Mouse (Mus musculus): Measurements from ENCODE around the gene Prkce.
A peak's percentile ranks its signal among the peaks of the same experiment; 100 is the strongest.

Gene Prkce

DNA sequence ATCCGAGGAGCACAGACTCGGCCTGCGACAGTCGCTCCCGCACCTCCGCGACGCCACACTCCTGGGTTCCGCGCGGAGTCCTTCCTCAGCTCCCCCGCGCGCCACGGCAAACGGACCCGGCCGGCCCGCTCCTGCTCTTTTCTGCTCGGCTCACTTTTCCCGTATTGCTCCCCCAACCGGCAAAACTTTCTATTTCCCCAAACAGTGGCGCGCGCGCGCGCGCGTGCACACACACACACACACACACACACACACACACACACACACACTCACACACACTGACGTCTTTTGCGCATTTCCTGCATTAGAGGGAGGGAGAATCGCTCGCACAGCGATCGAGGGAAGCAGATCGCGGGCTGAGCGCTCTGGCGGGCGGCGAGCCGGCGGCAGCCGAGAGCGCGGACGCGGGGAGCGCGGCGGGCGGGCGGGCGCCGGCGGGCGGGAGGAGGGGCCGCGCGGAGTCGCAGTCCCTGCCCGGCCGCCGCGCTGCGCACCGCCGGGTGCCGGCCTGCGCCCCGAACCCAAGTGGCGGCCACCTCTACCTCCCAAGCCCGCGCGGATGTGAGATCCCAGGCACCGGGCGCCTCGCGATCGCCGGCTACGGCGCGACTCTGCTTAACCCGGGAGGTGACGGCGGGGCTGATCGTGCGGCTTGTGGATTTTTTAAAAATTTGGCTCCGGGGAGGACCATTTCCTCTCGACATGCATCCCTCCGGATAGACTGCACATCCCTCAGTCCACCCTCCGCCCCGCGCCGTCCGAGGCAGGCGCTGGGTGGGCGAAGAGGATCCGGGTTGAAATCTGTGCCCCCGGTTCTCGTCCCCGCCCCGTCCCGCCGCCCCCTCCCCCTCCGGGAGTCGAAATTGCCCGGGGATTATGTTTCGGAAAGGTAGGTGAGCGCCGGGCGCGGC is at the start of gene Prkce:
Prkce (plus strand) TSS at position 466 of the 911 bp plus-strand sequence.
- peak; percentile 82 to 84 for DNase-seq

DNA sequence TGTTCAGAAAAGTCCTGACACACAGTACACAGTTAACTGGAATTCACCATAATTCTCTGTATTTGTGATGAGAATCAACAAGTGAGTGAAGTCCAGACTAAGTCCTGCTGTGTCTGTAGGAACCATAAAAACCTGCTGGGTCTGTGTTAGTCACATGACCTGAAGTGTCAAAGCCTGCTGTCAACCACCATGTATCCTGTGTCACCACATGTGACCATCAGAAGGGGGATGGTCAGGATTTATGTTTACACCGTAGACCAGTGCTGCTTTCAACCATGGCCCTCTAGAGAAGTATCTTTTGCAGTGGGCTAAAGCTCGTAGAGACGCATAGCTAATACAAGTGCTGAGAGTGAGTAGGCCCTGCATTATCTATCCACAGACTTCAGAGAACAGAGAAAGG is 44.4 kb upstream of the Prkce start:
- DNase-seq = no peak

DNA sequence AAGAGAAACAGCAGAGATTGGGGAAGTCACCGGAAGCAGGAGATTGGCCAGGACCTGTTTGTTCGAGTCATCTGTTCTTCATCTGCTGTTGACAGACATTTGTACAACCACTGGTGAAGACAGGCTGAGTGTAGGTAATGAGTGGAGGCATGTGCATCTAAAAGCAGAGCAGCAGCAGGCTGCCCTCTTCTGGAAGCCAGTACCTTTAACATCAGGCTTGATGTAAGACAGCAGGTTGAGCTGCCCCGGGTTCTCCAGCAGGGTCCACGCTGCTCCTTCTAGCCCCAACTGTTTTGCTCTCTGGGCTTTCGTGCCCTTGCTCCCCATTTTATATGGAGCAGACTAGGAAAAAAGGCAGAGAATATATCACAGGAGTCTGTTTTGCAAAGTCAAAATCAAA is 41.7 kb upstream of the Prkce start:
- no peak for DNase-seq

DNA sequence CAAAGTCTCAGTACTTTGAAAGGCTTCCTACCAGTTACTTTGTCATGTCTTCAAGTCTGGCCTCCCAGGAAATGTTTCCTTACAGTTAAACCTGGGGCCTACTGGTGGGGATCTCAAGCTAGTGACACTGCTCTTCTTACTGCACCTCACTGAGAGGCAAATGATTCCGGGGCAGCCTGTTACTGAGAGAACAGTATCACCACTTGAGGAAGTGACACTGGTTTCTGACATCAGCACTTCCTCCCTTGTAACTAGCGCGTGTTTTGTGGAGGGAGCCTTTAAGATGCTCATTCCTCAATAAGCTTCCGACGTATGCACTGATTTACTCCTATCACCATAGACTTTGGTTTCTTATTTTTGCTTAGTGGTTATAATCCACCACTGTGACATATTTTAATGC is 39.4 kb upstream of the Prkce start:
- DNase-seq = peak; percentile 23 to 30

DNA sequence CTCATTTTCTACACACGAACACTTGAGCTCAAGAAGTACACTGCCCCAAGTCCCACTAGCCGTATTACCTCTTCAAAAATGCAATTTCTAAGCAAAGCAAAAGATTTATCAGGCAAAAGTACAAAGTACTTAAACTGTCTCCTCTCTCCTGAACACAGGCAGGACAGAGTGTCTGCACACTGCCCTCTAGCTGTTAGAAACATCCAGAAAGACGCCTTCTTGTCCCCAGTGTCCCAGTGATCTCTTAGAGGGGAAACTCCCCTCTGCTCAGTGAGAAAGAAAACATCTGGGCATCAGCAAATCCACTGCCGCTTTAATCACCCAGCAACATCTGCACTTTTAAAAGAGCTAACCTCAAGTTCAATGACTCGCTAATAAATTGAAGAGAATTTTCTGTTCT is 35.1 kb upstream of the Prkce start:
- DNase-seq = no peak

DNA sequence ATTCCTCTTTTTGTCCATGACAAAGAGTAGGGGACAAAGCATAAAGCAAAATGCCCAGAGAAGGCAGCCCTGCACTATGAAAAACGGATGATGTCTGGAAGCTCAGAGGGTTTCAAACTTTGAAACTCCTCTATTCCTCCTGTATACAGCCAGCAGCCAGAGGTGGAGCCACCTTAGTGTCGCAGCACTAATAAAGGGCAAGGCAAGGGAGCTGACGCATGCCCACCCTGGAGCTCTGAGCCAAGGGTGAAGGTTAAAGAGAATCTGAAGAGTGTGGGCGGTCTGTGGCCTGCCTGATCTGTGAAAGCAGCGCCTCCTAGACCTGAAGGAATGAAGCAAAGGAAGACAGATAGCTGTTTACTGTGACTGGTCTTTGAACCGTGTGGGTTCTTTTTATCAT is 33.1 kb upstream of the Prkce start:
- no peak for DNase-seq

DNA sequence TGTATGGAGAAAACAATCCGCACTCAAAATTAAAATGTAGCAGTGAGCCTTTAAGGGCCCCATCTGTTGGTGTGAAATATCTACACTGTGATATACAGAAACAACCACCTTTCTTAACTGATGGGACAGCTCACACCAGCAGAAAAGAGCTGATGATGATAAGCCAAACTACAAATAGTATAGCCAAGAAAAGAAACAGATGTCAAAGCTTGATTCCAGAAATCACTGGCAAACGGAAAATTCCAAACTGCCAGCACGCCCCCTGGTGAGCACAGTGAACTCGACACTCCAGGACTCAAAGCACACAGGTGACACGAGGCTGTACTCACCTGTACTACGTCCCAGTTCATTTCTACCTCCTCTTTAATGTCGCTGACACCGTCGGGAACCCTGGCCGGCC is 31.8 kb upstream of the Prkce start:
- DNase-seq = no peak

DNA sequence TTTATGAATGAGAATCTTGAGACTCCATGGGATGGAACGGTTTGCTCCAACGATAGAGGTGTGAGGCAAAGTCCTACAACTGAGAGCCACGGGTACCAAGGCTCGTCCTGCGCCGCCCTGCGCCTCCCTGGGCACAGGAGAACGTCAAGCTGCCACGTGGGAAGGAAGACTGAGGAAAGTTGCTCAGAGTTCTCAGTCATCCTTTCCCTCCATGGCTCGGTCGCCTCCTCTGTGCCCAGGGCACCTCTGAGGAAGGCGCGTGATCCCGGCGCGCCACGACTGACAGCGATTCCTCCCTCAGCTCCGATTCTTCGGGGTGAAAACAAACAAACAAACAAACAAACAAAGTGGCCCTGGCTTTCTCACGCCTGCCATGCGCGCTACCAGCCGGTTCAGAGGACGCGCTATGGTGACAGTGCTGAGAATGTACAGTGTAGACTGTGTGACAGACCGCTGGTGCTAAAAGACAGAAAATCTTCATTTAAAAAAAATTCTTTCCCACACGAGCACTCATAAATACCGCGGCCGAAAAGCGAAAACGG is 23.0 kb upstream of the Prkce start:
- no peak for DNase-seq

DNA sequence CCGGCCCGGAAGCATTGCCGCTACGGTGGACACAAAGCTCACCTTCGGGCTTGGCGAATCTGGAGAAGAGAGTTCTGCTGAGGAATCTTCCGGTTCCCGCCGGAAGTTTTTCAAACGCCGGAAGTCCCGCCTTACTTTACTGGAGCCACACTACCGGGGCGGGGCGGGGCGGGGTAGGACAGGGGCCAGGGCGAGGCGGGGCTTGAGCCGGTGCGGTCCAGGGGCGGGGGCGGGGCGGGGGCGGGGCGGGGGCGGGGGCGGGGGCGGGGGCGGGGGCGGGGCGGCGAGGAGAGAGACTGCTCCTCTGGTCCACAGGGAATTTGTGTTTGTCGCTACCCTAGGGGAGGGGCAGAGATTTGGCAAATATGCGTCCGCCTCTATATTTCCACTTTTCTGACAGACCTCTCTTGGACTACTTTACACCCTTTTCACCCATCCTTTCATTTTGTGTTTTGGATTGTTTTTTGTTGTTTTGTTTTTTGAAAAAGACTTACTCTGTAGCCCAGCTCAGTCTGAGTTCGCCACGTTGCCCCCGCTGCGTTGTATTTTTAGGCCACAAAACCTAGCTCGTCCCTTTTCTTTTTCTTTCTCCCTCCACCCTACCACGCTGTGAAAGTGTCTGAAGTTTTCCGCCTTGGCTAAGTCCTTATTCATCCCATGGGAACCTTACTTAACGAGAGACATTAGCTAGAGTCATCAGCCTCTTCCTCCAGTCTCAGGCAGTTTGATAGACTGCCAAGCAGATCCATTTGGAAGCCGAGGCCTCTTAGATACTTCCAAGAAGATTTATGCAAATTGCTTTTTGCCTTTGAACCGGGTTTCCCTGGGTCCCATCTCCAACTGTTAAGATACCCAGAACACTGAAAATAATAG is 22.3 kb upstream of the Prkce start, which contains the start of gene Srbd1:
Srbd1 (minus strand) TSS at position 97 of the 873 bp plus-strand sequence.
- peak; percentile 89 for DNase-seq

DNA sequence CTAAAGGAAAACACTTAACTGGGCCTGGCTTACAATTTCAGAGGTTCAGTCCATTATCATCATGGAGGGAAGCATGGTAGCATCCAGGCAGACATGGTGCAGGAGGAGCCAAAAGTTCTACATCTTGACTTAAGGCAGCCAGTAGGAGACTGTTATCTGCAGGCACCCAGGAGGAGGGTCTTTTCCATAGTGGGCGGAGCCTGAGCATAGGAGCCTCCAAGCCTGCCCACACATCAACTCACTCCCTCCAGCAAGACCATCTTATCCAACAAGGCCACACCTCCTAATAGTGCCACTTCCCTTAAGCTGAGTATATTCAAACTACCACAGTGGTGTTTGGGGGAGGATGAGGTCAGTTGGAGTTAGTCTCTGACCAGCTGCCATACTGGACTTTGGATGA is 17.9 kb upstream of the Prkce start:
- no peak for DNase-seq

DNA sequence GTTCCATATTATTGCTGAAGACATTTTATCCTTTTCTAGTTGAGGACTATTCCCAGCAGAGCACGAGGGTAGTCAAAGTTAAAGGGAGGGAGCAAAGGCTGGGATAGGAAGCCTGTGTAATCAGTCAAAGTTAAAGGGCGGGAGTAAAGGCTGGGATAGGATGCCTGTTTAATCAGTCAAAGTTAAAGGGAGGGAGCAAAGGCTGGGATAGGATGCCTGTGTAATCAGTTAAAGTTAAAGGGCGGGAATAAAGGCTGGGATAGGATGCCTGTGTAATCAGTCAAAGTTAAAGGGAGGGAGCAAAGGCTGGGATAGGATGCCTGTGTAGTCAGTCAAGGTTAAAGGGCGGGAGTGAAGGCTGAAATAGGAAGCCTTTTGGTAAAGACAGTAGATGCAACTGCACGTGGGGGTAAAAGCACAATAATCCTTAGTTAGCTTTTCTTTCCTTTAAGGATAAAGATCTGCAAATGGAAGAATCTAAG is 16.7 kb upstream of the Prkce start:
- peak in 1 of 2 experiments; percentile 11 for DNase-seq

DNA sequence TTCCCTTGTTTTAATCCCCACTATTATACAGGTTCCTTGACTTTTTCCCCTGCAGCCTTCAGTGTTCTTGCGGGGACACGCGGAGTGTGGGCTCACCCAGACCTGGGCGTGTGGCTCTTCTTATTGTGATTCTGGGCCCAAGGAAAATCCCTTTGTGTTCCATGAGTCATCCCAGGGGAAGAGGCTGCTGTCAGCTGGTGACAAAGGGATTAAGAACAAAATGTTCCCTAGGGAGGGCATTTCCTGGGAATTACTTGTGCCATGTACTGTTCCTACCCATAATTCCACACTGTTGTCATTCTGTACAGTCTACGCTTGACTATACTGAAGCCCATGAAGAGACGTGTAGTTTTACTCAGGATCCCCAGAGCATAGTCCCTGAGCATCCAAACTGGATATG is 10.6 kb upstream of the Prkce start:
- no peak for DNase-seq

DNA sequence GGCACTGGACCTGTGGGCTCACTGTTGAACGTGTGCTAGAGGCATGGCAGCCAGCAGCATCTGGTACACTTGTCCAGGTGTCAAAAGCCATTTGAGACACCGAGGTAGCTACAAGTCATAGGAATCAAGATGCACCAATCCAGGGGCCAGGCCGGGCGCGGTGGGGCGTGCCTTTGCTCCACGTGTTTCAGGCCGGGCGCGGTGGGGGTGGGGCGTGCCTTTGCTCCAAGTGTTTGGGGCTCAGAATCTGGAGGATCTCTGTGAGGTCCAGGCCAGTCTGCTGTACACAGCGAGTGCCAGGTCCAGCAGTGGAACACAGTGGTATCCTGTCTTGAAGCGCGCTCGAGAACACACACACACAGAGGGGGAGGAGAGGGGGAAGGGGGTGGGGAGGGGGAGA is 4.9 kb upstream of the Prkce start:
- DNase-seq = no peak

DNA sequence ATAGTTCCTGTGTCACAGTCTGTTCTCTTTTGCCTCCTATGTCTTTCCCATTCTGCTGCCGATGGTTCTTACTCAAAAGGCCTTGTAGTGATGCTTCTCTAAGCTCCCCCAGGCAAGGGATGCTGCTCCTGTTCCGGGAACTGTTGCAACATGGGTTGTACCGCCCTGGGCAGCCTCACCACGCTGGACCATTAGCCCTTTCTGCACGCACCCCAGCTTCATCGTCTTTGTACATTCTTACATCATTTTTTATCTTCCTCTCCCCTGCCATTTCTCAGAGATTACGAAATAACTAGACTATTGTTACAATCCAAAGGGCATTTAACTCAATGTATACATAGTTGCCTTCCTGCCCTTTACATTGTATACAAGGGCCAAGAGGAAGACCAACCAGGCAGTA is 3.2 kb upstream of the Prkce start:
- no peak for DNase-seq

DNA sequence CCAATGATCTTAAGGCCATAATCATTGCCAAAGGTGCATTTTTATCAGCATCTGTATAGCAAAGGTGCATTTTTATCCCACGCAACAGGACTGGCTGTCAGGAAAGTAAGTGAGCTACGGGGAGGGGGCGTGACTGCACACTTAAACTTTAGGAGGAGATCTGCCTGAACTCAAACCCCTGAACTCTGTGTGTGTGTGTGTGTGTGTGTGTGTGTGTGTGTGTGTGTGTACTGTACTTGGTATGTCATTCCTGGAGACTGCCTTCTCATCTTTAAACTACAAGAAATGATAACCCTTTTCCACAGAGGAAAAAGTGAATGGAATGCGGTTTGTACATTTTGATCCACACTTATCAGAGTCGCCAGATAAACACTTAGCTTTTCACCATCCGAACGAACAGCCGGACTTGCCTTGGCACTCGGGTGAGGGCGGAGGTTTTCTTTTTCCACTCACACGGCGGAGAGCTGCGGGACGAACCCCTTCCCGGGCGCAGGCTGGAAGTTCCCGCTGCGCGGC is 1.5 kb upstream of the Prkce start:
- DNase-seq = no peak

DNA sequence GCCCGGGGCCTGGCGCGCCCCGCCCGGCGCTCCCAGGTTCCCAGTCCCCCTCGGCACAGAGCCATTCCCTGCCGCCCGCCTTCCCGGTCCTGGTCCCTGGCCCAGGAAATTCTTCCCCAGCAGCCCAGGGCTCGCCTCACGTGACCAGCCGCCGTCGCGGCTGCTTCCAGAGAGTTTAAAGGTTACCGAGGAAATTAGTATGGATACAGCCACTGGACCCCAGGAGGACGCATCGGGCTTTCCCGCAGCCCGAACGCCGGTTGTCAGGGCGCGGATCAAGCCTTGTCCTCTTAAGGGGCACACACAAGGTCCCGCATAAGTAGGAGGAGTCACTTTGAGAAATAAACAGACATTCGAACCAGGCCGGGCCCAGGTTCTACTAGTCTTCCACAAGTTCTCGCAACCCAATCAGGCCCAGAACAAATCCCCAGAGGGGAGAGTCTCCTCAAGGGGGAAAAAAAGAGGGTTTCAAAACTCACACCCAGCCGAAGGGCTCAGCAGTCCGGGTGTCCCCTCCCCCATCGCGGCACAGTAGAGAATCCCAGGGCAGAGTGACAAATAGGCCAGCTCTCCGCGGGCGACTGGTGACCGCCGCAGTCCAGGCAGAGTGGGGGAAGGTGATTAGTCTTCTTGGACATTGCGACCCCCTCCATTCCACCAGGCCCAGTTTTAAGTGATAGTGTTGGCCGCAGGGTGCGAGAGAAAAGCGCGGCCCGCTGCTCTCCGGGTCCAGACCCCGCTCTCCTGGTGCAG is 842 bp upstream of the Prkce start:
- DNase-seq = peak; percentile 71 to 72

DNA sequence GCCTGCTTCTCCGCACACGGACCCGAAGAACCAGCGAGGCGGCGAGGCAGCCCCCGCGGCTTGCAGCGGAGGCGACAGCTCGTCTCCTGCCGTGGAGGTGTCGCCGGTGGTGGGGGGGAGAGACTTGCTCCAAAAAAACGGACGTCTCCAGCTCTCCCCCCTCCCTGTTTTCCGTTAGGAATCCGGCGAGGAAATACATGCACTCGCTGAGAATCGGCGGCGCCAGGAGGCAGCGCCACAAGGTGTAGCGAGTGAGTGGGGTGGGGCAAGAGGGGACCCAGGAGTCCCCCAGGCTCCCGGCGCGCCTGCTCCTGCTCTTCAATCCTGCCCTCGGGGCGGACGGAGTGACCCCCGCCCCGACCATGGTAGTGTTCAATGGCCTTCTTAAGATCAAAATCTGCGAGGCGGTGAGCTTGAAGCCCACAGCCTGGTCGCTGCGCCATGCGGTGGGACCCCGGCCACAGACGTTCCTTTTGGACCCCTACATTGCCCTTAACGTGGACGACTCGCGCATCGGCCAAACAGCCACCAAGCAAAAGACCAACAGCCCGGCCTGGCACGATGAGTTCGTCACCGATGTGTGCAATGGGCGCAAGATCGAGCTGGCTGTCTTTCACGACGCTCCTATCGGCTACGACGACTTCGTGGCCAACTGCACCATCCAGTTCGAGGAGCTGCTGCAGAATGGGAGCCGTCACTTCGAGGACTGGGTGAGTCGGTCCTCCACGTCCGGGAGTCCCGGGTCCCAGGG is 821 bp downstream of the Prkce start:
- peak; percentile 42 to 47 for DNase-seq

DNA sequence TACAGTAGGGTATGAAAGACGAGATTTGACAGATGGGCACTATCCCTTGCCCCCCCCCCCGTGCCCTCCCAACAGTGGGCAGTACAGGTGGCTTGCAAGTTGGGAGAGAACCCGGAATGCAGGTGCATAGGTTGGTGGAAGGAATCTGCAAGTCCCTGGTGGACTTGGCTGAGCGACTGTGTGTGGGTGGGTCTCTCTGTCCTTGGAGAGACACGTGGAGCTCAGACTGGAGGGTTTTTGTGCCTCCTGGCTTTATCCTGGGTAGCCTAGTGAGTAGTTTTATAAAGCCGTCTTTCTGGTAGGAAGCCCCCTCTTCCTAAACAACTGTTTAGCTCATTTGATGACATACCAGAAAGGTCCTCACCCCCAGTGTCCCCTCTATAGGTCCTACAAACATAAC is 1.5 kb downstream of the Prkce start:
- no peak for DNase-seq

DNA sequence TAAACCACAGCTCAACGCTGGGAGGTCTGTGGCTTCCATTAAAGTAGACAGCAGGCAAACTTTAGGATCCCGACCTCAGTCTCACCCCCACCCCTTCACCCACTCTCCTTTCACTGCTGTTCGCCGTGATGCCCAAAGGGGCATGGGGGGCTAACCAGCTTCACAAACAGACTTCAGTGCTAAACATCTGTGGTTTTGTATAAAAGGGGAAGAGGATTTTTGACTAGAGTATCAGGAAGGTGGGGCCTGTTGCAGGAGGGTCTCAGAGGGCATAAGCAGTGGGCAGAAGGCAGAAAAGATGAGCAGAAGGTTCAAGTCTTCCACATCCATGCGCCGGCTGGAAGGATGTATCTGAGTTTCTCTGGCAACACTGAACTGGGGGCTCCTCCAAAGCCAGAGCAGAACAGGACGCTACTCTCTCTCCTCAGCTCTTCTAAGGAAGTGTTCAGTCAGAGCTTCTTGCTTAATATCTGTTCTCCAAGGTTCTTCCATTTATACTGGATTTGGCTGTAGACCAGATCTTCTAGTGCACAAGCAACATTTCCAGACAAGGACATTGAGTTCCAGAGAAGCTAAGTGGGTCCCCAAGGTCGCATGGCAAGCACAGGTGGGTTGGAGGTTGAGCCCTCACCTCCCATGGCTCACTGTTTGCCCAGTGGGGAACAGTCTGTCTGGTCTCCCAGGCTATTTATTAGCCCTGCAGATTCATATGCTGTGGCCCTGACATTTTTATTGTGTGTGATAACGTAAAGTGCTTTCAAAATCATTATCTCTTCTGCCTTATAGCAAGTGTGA is 2.8 kb downstream of the Prkce start:
- peak; percentile 39 to 41 for DNase-seq

DNA sequence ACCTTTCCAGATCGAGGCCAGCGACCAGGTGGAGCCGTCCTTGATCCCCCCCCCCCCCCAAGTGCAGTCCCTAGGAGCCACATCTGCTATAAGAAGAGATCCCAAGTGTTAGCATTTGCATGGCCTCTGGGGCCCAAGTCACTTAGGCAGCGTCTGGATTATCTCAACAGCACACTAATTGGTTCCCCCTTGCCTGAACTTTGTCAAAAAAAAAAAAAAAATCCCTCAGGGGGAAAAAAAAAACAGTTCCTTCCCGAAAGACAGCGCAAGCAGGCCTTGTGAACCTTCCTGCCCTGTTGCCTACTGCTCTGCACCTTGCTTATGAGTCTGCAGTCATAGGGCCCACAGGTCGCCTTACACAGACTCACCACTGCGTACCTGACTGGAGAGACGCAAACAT is 7.9 kb downstream of the Prkce start:
- DNase-seq = no peak

DNA sequence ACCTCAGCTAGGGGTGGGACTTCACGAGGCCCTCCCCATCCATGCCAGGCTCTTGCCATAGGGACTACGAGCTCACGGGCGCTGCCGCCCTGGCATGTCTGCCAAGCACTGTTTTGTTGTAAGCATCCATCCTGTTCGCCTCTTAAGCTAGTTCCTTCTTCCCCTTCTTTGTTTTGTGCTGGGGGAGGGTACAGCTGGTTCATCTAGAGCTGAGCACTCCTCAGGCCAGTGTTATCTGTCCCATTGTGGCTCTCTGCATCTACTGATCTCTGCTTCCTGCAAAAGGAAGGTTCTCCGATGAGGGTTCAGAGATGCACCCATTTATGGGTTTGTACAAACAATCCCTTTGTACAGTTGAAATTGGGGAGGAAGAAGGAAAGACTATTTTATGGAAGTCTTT is 9.1 kb downstream of the Prkce start:
- no peak for DNase-seq

All from B cell, adult 2 months (primary cell).